Mouse (Mus musculus) heart, embryonic 16.5 days (tissue): Measurements from ENCODE around the gene S100a16. TPM values are rescaled to one million over a fixed set of nuclear protein-coding genes. Genes with fewer than 3 reads are reported as not detected.

ENCODE experiments used
- ATAC-seq: fragments of 200-750 bp; cut with Nextera tagmentation; replicated peaks from 2 replicates; pipeline ENCODE4 v1.8.0; 2017; ENCODE audit warnings: moderate number of reproducible peaks; ENCODE audit not compliant: insufficient read depth, low FRiP score; ENCODE audit errors: extremely low read depth
- H3K27ac ChIP-seq: fragments of 300-500 bp; sonication (generic); 2 replicates; pipeline ENCODE4 v1.5.1; 2014; ENCODE audit warnings: mild to moderate bottlenecking, low read length, control low read depth, moderate library complexity
- H3K27me3 ChIP-seq: fragments of 300-500 bp; sonication (generic); 2 replicates; pipeline ENCODE4 v1.6.1; 2014; ENCODE audit warnings: low read length, mixed read lengths; ENCODE audit not compliant: control insufficient read depth, insufficient read depth
- H3K36me3 ChIP-seq: fragments of 300-500 bp; sonication (generic); 2 replicates; pipeline ENCODE4 v1.6.1; 2014; ENCODE audit not compliant: control insufficient read depth, insufficient read depth
- H3K4me1 ChIP-seq: fragments of 300-500 bp; sonication (generic); 2 replicates; pipeline ENCODE4 v1.6.1; 2014; ENCODE audit warnings: low read length, mixed read lengths; ENCODE audit not compliant: control insufficient read depth, insufficient read depth
- H3K4me2 ChIP-seq: fragments of 300-500 bp; sonication (generic); 2 replicates; pipeline ENCODE4 v1.6.1; 2014; ENCODE audit warnings: low read depth, mild to moderate bottlenecking, control low read depth, low read length
- H3K4me3 ChIP-seq: fragments of 300-500 bp; sonication (generic); 2 replicates; pipeline ENCODE4 v1.5.1; 2014; ENCODE audit warnings: mild to moderate bottlenecking, control low read depth, low read length
- H3K9ac ChIP-seq: fragments of 300-500 bp; sonication (generic); 2 replicates; pipeline ENCODE4 v1.6.1; 2014; ENCODE audit warnings: low read length, control low read depth
- H3K9me3 ChIP-seq: fragments of 300-500 bp; sonication (generic); replicated peaks from 2 replicates; pipeline ENCODE4 v1.6.1; 2016; ENCODE audit warnings: low read length; ENCODE audit not compliant: control insufficient read depth
- WGBS: fragments of 180-500 bp; shearing (Covaris S2); extraction: QIAGEN DNeasy Blood & Tissue Kit; methylation state at CpG from one replicate; pipeline ENCODE4 v1.1.7; 2014; 5-methylcytosine and 5-hydroxymethylcytosine counted together
- polyA plus RNA-seq: library from polyadenylated mRNA; unstranded; fragments of >200 nt; fragmentation: Nextera tagmentation; extraction: Ambion mirVana; gene quantifications from 2 replicates; pipeline ENCODE4 v1.2.1, GENCODE M21; 2015

Gene S100a16
- polyA plus RNA-seq, 1 experiment from 2014 or later: 96.5 TPM

GRCm38 (mm10) chr3:90586906-90587305, 49.9 kb downstream of the S100a16 start:
- H3K27ac ChIP-seq: peak overlapping the region; percentile 55
- peak overlapping the region; percentile 38; the same call in 1 of the 2 replicates for H3K9ac ChIP-seq
- H3K36me3 ChIP-seq: no peaks in the 10 kb centered on the region
- H3K4me1 ChIP-seq: peaks cover 9% of the 10 kb centered on the region; the same call in 1 of the 2 replicates
- no peak overlapping the region for H3K4me2 ChIP-seq
- peak; percentile 67 for ATAC-seq
- H3K9me3 ChIP-seq: 0 out of 2 replicates have a peak, but pooled peaks cover 2% of the 10 kb centered on the region
- 40% methylated on average over 10 of the region's 10 CpGs for WGBS
- no peak overlapping the region for H3K4me3 ChIP-seq
- H3K27me3 ChIP-seq: no peaks in the 10 kb centered on the region

GRCm38 (mm10) chr3:90587361-90588101, 50.5 kb downstream of the S100a16 start:
- Histone ChIP-seq H3K4me1 (peaks cover 9% of the 10 kb centered on the region; the same call in 1 of the 2 replicates), H3K9me3 (no peaks in the 10 kb centered on the region), H3K36me3 (no peaks in the 10 kb centered on the region), H3K9ac (peak overlapping the region; percentile 38; the same call in 1 of the 2 replicates), H3K4me3 (no peak overlapping the region), H3K4me2 (no peak overlapping the region), H3K27ac (peak overlapping the region; percentile 55), H3K27me3 (no peaks in the 10 kb centered on the region)
- 76% methylated on average over 14 of the region's 14 CpGs for WGBS
- no peak for ATAC-seq

GRCm38 (mm10) chr3:90589390-90589789, 52.3 kb downstream of the S100a16 start:
- Histone ChIP-seq H3K9me3 (0 out of 2 replicates have a peak, but pooled peaks cover 3% of the 10 kb centered on the region), H3K27me3 (no peaks in the 10 kb centered on the region), H3K4me1 (peaks cover 9% of the 10 kb centered on the region; the same call in 1 of the 2 replicates), H3K36me3 (no peaks in the 10 kb centered on the region), H3K27ac (no peak overlapping the region), H3K4me2 (no peak overlapping the region), H3K9ac (no peak overlapping the region), H3K4me3 (no peak overlapping the region)
- WGBS: 76% methylated on average over 6 of the region's 6 CpGs
- ATAC-seq: 0 out of 2 replicates have a peak, but pooled peaks have one; percentile 30

- WGBS: 77% methylated on average over 8 of the region's 8 CpGs
Observed at GRCm38 (mm10) chr3:90589947-90590346, 52.9 kb downstream of the S100a16 start, which contains the start of gene S100a2. TSS of gene S100a2 (plus strand) at chr3:90590247.

More at GRCm38 (mm10) chr3:90589947-90590346, 52.9 kb downstream of the S100a16 start, which contains the start of gene S100a2:
- no peak within 1 kb of the TSS for H3K4me2 ChIP-seq
- ATAC-seq: no peak
- no peaks in the 10 kb centered on the region for H3K27me3 ChIP-seq
- no peak within 1 kb of the TSS for H3K27ac ChIP-seq
- 0 out of 2 replicates have a peak, but pooled peaks cover 3% of the 10 kb centered on the region for H3K9me3 ChIP-seq
- no peak within 1 kb of the TSS for H3K9ac ChIP-seq
- H3K4me3 ChIP-seq: no peak within 1 kb of the TSS
- H3K4me1 ChIP-seq: peaks cover 9% of the 10 kb centered on the region; the same call in 1 of the 2 replicates
- no peaks in the 10 kb centered on the region for H3K36me3 ChIP-seq

Other genes starting within 250 kb of the S100a16 start
- gene Gatad2b, start 244.1 kb upstream of the S100a16 start, polyA plus RNA-seq: 8.4 and 8.7 TPM in 2 replicates
- 5.6 and 6.7 TPM in 2 replicates for gene Slc27a3, start 147.3 kb upstream of the S100a16 start, polyA plus RNA-seq
- 18.4 and 19.8 TPM in 2 replicates for gene Ints3, start 103.6 kb upstream of the S100a16 start, polyA plus RNA-seq
- gene Npr1, start 71.4 kb upstream of the S100a16 start, polyA plus RNA-seq: 11.3 and 13.0 TPM in 2 replicates
- gene Ilf2, start 61.1 kb upstream of the S100a16 start, polyA plus RNA-seq: 103 and 104 TPM in 2 replicates
- gene Snapin, start 46.2 kb upstream of the S100a16 start, polyA plus RNA-seq: 76.1 and 88.9 TPM in 2 replicates
- 95.6 and 98.2 TPM in 2 replicates for gene Chtop, start 27.8 kb upstream of the S100a16 start, polyA plus RNA-seq
- 348 and 352 TPM in 2 replicates for gene S100a1, start 22.9 kb upstream of the S100a16 start, polyA plus RNA-seq
- 84.4 and 88.6 TPM in 2 replicates for gene S100a13, start 22.8 kb upstream of the S100a16 start, polyA plus RNA-seq
- 5.7 and 7.3 TPM in 2 replicates for gene S100a14, start 10.4 kb upstream of the S100a16 start, polyA plus RNA-seq
- 1.4 and 3.8 TPM in 2 replicates for gene S100a3, start 23.3 kb downstream of the S100a16 start, polyA plus RNA-seq
- gene S100a2, start 53.0 kb downstream of the S100a16 start, polyA plus RNA-seq: not detected in 2 replicates
- not detected in 2 replicates for gene Gm42674, start 64.7 kb downstream of the S100a16 start, polyA plus RNA-seq
- gene S100a4, start 66.5 kb downstream of the S100a16 start, polyA plus RNA-seq: 5.8 and 11.8 TPM in 2 replicates
- not detected in 2 replicates for gene S100a5, start 71.3 kb downstream of the S100a16 start, polyA plus RNA-seq
- 56.9 and 61.6 TPM in 2 replicates for gene S100a6, start 75.6 kb downstream of the S100a16 start, polyA plus RNA-seq
- 0.14 TPM in 1 of 2 replicates, not detected in the other for gene S100a7a, start 116.8 kb downstream of the S100a16 start, polyA plus RNA-seq
- gene S100a8, start 131.7 kb downstream of the S100a16 start, polyA plus RNA-seq: 16.3 and 22.3 TPM in 2 replicates
- gene S100a9, start 158.5 kb downstream of the S100a16 start, polyA plus RNA-seq: 11.5 and 16.9 TPM in 2 replicates
- gene Pglyrp4, start 189.7 kb downstream of the S100a16 start, polyA plus RNA-seq: not detected in 2 replicates
- gene Gm5849, start 240.6 kb downstream of the S100a16 start, polyA plus RNA-seq: not detected in 2 replicates